Mouse (Mus musculus) c-Kit-positive CD71-positive TER-119-positive erythroid progenitor cells, embryonic 14.5 days (primary cell): ENCODE results near the gene Thsd1.

Experiments
- DNase-seq: peaks from one replicate; pipeline ENCODE4 v3.0.0-alpha.2; 2013; ENCODE audit warnings: low spot score

Thsd1 gene

DNA sequence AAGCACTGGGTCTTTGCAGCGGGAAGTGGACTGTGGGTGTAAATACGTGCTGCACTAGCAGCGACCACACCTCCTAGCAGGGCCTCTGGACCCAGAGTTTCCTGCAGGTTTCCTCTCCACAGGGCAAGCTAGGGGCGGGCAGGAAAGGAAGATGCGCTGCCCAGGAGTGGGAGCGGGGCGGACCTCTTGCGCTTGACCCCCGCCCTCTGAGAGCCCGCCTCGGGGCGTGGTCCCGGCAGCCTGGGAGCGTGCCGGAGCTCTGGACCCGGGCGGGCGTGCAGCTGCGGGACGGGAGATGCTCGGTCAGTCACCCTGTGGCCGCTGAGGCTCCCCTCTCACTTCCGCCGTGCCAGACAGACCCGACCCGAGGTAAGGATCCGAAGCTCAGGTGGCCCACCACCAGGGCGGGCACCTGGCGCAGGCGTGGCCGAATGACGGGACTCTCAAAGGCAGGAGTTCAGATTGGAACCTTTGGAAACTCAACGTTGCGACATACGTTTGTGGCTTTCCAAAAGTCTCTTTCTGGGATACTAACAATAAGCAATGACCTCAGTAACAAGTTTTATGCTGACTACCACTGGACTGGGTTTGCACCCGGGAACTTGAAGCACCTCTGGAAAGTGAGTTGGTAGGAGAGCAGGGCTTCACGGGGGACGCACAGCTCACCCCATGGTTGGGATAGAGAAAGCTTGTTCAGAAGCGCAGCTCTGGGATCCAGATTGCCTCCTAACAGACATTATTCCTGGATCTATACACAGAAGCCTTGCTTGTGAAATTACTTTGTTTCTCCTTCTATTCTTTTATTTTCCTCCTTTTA lies at the start of gene Thsd1:
TSS of gene Thsd1 (plus strand) at position 253 of the 817 bp plus-strand sequence.
- DNase-seq, result no peak

- DNase-seq, result peak; percentile 66
These were observed 42.2 kb upstream of the Thsd1 start for GRCm38 (mm10) chr8:22184884-22185283.

DNA sequence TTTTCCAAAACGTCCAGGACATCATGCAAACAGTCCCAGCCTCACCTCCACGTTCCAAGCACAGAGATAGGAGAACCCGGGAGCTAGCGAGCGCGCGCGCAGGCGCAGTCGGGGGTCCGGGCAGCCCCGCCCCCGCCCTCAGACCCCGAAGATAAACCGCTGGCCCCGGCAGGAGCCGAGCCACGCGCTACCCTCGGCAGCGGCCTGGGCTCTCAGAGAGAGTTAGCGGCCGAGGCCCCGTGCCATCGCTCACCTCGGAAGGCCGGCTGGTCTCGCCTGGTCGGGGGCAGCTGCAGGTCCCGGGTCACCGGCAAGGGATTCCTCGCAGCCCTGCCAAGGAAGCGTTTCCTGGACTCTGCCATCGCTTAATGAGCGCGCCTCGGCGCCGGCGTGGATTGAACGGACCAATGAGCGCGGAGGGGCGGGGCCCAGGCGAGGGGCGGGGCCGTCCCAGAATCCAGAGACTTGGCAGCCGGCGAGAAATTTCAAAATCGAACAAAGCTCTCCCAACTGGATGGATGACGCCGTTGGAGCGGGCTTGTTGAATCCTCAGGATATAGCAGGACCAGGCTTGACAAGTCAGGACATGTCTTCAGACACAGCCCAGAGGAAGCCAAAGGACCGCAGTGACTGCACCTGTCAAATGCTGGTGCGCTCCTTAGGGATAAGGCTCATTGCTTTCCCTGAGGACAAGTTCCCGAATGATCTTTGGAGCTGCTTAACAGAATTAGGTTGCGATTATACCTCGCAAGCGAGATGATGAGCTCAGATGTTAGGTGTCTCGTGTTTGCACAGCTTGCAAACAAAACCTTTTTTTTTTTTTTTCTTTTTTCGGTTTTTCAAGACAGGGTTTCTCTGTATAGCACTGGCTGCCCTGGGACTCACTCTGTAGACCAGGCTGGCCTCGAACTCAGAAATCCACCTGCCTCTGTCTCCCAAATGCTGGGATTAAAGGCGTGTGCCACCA lies 41.4 kb upstream of the Thsd1 start, which contains the start of gene Ckap2:
TSS of gene Ckap2 (minus strand) at position 389 of the 967 bp plus-strand sequence.
- peak; percentile 92 for DNase-seq

DNA sequence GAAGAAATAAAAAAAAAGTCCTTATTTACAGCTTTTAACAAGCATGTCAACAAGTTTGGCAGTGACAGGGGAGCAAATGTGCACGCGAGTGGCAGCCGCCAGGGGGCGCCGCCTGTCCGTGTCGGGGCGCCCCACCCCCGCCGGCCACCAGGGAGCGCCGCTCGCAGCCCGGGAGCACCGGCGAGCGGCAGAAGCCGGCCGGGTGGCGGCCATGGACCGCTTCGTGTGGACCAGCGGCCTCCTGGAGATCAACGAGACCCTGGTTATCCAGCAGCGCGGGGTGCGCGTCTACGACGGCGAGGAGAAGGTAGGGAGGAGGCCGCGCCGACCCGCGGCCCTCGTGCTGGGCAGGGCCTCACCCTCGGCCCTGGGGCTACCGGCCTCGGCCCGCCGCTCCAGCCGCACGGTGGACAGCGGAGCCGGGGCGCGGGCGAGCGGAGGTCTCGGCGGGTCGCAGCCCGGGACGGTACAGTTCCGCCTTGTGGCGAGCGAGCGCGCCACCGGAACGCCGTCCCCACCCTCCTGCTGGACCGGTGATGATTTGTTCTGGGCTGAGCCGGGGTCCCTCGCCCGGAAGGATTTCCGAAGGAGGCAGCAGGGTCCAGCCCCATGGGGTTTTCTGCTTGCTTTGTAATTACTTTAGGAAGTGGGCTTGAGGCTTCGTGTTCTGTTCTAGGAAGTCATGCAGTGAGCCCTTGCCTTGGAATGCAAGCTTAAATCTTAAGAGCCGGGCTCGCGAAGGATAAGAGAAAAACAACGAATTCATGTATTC lies 34.3 kb upstream of the Thsd1 start, which contains the start of gene Vps36:
TSS of gene Vps36 (plus strand) at position 150 of the 772 bp plus-strand sequence.
- DNase-seq, result peak; percentile 78

DNA sequence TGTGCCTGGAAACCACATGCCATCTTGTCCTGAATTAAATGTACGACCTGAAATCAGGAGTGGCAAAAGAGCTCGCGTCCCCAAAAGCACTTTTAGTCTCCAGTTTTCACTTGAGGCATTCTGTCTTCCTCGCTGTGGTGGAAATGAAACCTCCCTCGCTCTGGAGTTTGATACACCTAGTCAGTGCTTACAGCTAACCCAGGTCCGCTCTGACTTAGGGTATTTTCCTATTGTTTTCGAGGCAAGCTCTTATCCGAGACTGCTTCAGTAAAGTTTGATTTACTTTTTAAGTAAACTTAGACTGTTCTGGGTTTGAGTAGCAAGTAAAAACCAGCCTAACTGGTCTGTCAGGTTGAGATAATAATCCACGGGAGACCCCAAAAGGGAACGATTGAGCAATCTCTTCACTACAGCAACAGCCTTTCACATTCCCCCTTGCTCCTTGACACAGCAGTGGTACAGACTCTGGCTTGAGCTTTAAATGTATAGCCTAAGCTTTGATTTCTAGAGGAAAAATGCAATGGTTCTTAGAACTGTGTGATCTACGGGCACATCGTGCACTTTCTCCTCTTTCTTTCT lies 33.6 kb upstream of the Thsd1 start:
- DNase-seq, result peak; percentile 41

DNA sequence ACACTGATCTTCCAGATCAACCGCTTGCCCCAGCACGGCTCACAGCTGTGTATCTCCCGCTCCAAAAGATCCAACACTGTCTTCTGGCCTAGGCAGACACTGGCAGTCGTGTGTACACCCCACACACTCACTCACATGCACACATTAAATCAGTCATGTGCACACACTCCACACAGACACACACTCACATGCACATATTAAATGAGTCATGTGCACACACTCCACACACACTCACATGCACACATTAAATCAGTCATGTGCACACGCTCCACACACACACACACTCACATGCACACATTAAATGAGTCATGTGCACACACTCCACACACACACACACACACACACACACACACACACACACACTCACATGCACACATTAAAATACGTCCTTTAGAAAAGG lies 29.2 kb upstream of the Thsd1 start:
- DNase-seq, result no peak

GRCm38 (mm10) chr8:22199481-22199880 lies 27.6 kb upstream of the Thsd1 start:
- no peak for DNase-seq

- no peak for DNase-seq
These were observed 19.6 kb upstream of the Thsd1 start for GRCm38 (mm10) chr8:22207535-22207934.

DNA sequence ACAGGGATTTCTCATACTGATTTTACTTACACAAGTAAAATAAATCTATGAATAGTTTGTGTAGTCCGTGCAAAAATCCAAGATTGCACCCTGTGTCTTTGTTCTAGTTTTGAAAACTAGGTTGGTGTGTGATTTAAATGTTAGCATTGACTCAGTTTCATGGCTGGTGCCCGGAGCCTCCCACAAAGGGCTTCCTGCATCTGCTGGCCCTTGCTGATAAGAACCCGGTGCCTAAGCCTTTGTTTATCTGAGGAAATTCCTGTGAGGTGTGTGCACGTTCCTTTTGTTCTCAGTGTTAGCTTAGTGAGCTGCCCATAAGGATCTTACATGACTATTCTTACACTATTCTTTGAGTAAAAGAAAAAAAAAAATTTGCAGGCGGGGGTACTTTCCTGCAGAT lies 18.1 kb upstream of the Thsd1 start:
- peak; percentile 27 for DNase-seq

GRCm38 (mm10) chr8:22214826-22215225 lies 12.3 kb upstream of the Thsd1 start:
- no peak for DNase-seq

DNA sequence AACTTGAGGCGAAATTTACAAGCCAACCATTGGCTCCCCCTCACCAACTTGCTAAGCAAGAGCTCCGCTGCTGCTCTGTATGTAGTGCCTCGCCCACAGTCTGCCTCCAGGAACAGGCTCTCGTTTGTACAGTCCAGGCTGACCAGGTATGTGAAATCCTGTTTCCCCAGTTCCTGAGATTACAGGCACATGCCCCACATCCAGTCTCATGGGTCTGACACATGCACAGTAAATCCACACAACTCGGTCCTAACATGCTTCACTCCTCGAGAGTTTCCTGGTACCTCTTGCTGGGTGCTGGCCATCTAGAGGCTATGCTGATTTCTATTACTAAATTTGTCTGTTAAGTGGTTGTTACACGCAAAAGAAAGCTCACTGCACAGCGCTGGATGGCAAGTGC lies 752 bp upstream of the Thsd1 start:
- no peak for DNase-seq

DNA sequence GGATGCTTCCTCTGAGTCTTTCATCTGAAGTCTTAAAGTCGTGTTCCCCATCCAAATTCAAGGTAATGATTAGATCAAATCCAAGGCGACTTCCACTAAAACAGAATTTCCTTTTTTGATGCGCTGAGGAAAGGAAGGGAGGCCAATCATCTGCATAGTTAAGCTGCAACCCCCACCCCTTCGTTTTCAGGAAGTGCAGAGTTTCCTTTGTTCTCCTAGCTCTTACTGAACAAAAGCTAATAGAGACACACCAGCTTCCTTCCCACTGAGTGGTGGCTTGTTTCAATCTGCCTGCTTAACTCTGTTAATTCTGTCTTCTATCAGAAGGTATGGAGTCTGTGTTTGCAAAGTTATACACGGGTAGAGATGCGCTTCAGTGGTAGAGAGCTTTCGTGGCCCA lies 1.5 kb downstream of the Thsd1 start:
- no peak for DNase-seq

- no peak for DNase-seq
These were observed 15.9 kb downstream of the Thsd1 start for GRCm38 (mm10) chr8:22242986-22243385.

GRCm38 (mm10) chr8:22245663-22246062 lies 18.6 kb downstream of the Thsd1 start:
- no peak for DNase-seq

GRCm38 (mm10) chr8:22247956-22248355 lies 20.8 kb downstream of the Thsd1 start:
- no peak for DNase-seq

DNA sequence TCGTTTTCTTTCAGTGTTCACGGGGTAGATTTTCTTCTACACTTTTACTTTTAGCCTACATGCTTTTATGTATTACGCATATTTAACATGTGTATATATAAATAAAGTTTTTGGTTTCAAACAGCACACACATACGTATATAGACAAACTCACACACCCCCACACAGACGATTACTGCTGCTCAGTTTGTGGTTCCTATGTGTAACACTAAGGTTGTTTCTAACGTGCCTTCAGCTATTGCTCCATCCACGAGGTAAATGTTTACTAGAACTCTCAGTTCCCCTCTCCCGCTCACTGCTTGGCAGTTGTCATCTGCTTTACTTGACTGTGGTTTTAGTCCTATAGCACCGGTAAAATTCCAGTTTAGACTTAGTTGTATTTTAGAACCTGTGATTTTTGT lies 22.0 kb downstream of the Thsd1 start:
- DNase-seq, result no peak

GRCm38 (mm10) chr8:22258946-22259450 lies 31.9 kb downstream of the Thsd1 start:
- no peak for DNase-seq

- DNase-seq, result no peak
These were observed 32.4 kb downstream of the Thsd1 start for GRCm38 (mm10) chr8:22259531-22259930.

DNA sequence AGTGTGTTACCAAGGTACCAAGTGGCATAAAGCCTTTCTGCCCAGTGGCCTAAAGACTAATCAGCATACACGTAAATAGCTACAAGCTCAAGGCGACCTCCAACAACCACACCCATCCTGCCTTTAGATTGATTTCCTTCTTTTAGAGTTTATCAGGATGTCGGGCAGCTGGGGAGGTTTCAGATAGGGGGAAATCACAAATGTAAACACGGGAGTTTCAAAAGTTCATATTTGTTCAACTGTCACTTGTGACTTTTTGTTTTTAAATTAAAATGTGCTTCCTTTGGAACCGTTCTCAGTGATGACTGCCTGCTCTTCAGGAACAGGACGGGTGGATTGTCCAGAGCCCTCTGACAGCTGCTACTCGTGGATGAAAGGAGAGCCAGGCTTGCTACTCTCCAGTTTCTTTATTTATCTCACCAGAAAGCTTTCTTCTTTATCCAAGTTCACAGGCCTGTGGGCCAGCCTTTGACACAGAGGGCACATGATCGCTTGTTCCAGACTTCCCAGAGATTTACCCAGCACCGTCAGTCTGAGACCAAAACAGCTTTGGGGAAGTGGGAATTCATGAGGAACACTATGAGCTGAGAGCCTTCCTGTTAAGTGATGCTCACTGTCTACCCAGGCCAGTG lies 33.1 kb downstream of the Thsd1 start:
- DNase-seq, result no peak

- no peak for DNase-seq
These were observed 35.2 kb downstream of the Thsd1 start for GRCm38 (mm10) chr8:22262267-22262666.

DNA sequence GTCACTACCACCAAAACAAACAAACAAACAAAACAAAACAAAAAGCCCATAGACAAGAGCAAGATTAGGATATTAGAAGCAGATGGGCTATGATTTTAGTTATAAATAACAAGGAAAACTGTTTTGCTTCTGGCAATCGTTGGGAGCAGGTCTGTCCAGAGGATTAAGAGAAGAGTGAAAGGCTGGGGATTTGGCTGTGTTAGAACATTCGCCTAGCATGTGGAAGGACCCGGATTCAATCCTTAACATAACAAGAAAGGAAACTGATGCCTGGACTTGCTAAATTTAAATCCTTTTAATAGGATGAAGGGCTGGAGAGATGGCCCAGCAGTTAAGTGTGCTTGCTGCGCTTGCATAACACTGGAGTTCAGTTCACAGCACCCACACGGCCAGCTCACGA lies 37.2 kb downstream of the Thsd1 start:
- DNase-seq, result no peak
